Mouse (Mus musculus) brain, embryonic 14.5 days (tissue): Measurements from ENCODE around the gene Map3k3.

Experiments used
- CTCF ChIP-seq: fragments of 200-500 bp; IDR thresholded peaks from 2 replicates; pipeline ENCODE4 v1.5.1; 2012; ENCODE audit warnings: inconsistent platforms, mild to moderate bottlenecking, moderate library complexity, borderline replicate concordance; ENCODE audit not compliant: insufficient read depth, insufficient read length; ENCODE audit errors: extremely low read depth
- POLR2A ChIP-seq: fragments of 200-500 bp; IDR thresholded peaks from 2 replicates; pipeline ENCODE4 v1.6.1; 2012; ENCODE audit warnings: mild to moderate bottlenecking, inconsistent platforms, borderline replicate concordance; ENCODE audit not compliant: poor library complexity, insufficient read depth, insufficient read length, severe bottlenecking; ENCODE audit errors: extremely low read depth

GRCm38 (mm10) chr11:106055341-106055740, 29.1 kb upstream of the Map3k3 start:
- TF ChIP-seq CTCF, result no peak
- no peak for TF ChIP-seq POLR2A
